Mouse (Mus musculus) C2C12 (cell line): ENCODE measurements around the gene Pkdrej.

ENCODE experiments used
- CEBPB ChIP-seq: IDR thresholded peaks from one replicate; pipeline ENCODE4 v1.6.1; 2011; ENCODE audit warnings: low read depth, mild to moderate bottlenecking, control low read depth, moderate library complexity
- MAX ChIP-seq: IDR thresholded peaks from one replicate; pipeline ENCODE4 v1.6.1; 2011; ENCODE audit warnings: mild to moderate bottlenecking, control low read depth
- MYOG ChIP-seq: IDR thresholded peaks from one replicate; pipeline ENCODE4 v1.6.1; 2011; ENCODE audit not compliant: control insufficient read depth, insufficient read length; ENCODE audit errors: extremely low read depth
- USF1 ChIP-seq: IDR thresholded peaks from one replicate; pipeline ENCODE4 v1.6.1; 2011; ENCODE audit warnings: low read depth, mild to moderate bottlenecking, control low read depth, moderate library complexity

DNA sequence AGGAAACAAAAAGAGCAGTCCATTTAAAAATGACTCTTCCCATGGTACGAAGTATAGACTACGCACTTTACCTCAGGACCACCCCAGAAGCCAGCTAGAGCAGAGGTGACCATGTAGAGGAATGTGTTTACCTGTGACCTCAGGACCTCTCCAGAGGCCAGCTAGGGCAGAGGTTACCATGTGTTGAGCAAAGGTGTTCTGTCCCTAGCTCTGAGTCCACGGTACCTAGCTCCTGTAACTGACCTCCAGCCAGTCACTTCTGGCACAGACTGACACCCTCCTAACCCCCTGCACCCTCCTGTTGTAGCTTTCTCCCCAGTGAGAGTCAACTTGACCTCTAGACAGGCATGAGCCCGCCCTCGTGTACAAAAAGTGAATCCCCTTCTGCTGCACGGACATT lies 34.1 kb downstream of the Pkdrej start:
- TF ChIP-seq USF1 (no peak), MAX (no peak), CEBPB (no peak), MYOG (no peak)
